Mouse (Mus musculus) adrenal gland, postnatal 14 days (tissue): ENCODE data around the gene Mogat2. TPM values are rescaled to one million over a fixed set of nuclear protein-coding genes. Genes with fewer than 3 reads are reported as not detected.

Experiments
- DNase-seq: peaks from one replicate; pipeline ENCODE4 v3.0.0; 2021; ENCODE audit warnings: mixed read lengths
- total RNA-seq: library from RNA; stranded (reverse); gene quantifications from 2 replicates; pipeline ENCODE4 v1.2.3, GENCODE M21; 2021

Gene Mogat2
- total RNA-seq, 1 experiment from 2014 or later: 0.41 TPM

DNA sequence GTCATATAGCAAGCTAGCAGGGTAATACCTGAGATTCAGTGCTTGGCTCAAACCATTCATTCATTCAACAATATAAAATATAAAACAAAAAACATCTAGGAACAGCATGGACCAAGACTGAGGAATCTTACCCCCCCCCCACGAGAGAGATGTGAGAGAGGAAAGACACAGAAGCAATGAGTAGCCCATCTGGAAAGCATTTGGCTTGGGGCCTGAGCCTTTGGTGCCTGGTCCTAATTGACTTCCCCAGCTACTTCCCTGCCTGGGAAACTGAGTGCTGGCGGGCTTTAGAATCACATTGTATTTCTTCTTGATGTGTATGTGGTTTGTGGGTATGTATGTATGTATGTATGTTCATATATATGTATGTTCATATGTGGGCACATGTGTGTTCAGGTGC lies 2.8 kb downstream of the Mogat2 start:
- DNase-seq: no peak

GRCm38 (mm10) chr7:99234916-99235315 lies 3.5 kb downstream of the Mogat2 start:
- no peak for DNase-seq

DNA sequence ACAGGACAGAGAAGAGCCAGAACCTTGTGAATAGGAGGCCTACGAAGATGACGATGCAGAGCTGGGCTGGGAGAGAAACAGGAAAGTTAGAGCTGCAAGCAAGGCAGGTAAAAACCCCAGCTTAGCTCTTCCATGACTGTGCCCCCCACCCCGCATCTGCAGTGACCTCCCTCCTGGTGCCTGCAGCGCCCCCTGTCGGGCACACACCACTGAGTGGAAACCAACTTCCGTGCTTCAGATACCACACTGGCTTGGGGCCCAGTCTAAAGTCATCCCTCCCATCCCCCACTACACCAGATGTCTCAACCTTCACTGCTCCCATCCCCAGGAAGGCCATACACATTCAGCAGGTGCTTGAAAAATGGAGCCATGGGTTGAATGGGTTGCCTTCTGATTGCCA lies 5.8 kb downstream of the Mogat2 start:
- no peak for DNase-seq

- DNase-seq: no peak
These were observed 8.2 kb downstream of the Mogat2 start for GRCm38 (mm10) chr7:99230061-99230747.

DNA sequence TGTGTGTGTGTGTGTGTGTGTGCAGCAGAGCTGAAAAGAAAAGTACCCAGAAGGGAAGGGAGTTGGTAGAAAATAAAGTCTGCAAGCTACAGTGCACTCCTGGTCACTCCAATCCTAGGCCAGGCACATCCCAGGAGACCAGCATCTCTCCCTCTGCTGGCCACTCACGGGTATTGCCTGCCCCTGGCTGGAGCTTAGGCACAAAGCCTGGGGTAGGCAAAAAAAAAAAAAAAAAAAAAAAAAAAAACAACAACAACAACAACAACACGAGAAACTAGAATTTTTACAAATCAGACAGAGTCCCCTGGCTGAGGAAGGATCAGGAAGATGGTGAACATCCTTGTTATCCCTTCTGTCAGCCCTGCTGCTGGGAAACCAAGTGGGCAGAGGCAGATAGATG lies 9.0 kb downstream of the Mogat2 start:
- DNase-seq: peak; percentile 77

- DNase-seq: no peak
These were observed 9.6 kb downstream of the Mogat2 start for GRCm38 (mm10) chr7:99228825-99229224.

DNA sequence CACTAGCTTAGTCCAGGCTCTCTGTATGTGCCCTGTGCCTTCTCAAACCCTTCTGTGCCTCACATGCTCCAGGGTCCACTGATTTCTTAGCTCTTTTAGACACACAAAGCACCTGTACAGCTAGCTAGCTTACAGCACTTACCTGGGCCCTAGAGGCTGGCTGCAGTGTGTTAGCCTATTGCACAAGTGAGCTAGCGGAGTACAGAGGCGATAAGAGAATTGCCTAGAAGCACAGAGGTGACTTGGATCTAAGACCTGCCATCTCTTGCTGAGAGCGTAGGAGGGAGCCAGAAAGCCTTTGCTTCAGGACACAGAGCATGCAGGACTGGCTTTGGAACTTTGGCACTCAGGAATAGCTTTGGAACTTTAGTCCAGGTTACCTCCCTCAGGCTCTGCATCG lies 11.2 kb downstream of the Mogat2 start:
- no peak for DNase-seq

- no peak for DNase-seq
These were observed 11.8 kb downstream of the Mogat2 start for GRCm38 (mm10) chr7:99226662-99227061.

GRCm38 (mm10) chr7:99225421-99225820 lies 13.0 kb downstream of the Mogat2 start:
- peak; percentile 45 for DNase-seq

GRCm38 (mm10) chr7:99224648-99225190 lies 13.7 kb downstream of the Mogat2 start:
- DNase-seq: no peak

- no peak for DNase-seq
These were observed 14.2 kb downstream of the Mogat2 start for GRCm38 (mm10) chr7:99224225-99224624.

- DNase-seq: peak; percentile 63
These were observed 20.9 kb downstream of the Mogat2 start for GRCm38 (mm10) chr7:99217338-99218074.

- peak; percentile 77 for DNase-seq
These were observed 23.0 kb downstream of the Mogat2 start for GRCm38 (mm10) chr7:99215347-99215855.

GRCm38 (mm10) chr7:99214621-99215185 lies 23.7 kb downstream of the Mogat2 start:
- no peak for DNase-seq

- DNase-seq: no peak
These were observed 24.7 kb downstream of the Mogat2 start for GRCm38 (mm10) chr7:99213686-99214085.

GRCm38 (mm10) chr7:99213056-99213455 lies 25.4 kb downstream of the Mogat2 start:
- DNase-seq: no peak

GRCm38 (mm10) chr7:99208704-99209103 lies 29.7 kb downstream of the Mogat2 start:
- DNase-seq: no peak

- DNase-seq: no peak
These were observed 32.1 kb downstream of the Mogat2 start for GRCm38 (mm10) chr7:99206364-99206763.

DNA sequence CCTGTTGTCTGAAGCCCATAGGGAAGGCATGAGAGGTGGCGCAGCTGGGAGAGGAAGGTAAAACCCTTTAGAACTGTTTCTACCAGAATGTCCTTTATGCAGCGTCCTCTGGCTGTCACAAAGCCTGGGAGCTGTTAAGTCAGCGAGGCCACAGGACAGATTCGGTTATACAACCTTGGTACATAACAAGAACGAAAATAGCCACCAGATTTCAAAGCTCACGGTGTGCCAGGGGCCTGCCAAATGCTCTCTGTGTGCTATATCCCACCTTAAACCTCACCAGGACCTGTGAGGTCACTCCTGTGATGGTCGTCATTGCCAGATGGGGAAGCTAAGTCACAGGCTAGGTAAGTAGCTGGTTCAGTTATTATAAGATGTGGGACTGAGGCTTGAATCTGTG lies 36.3 kb downstream of the Mogat2 start:
- peak; percentile 69 for DNase-seq

GRCm38 (mm10) chr7:99200290-99200689 lies 38.1 kb downstream of the Mogat2 start:
- peak; percentile 32 for DNase-seq

DNA sequence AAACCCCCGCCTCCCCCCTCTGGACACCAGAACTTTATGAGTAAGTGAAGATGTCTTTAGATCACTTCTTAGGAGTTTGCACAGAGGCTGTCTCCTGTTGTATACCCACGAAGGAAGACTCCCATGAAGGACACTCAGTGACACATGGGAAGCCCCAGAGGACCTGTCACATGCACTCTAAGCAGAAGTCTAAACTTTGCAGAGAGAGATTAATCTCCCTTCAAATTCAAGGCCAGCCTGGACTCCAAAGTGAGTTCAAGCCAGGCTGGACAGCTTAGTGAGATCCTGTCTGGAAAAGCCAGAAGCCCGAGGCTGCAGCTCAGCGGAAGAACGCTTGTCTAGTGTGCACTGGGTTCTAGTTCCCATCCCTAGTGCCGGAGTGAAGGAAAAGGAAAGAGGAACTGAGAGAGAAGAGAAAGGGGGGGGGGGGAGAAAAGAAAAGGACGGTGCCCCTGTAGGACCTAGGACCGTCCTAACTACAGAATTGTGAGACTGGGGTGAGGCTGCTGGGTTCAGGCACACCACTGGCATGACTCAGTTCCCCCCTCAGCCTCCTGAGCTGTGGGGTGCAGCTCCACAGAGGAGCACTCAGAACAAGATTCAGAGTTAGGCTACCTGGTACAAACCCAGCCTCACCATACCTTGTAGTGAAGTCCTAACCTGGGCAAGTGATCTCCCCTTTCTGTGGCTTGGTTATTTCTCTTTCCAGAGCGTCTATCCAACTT lies 38.8 kb downstream of the Mogat2 start:
- peak; percentile 61 for DNase-seq

DNA sequence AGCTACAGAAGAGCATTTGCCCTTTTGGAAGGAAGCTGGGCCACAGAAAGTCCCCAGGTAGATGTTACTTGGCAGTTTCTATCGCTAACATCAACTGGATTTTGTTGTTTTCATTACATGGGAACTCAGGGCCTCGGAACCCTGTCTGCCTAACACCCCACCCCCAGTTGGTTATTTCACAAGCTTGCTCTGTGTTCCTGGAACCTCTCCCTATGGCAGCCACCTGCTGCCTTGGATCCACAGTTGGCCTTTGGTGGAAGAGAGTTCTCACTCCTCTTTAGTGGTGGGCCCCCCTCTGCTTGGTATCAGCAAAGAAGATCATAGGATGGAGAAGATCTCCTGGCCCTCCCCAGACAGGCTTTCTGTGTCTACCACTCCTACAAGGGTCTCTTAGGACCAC lies 39.6 kb downstream of the Mogat2 start:
- DNase-seq: peak; percentile 55
